Mouse (Mus musculus): ENCODE results near the gene Cdh23. TPM values are rescaled to one million over a fixed set of nuclear protein-coding genes. Genes with fewer than 3 reads are reported as not detected.
"Not testable (repeated sequence)": the region's sequence is repeated elsewhere in the genome, so short reads cannot be mapped to it uniquely, and the experiment has no call there.

Gene Cdh23
- polyA plus RNA-seq, 1 experiment from 2014 or later, result 0.19 TPM

DNA sequence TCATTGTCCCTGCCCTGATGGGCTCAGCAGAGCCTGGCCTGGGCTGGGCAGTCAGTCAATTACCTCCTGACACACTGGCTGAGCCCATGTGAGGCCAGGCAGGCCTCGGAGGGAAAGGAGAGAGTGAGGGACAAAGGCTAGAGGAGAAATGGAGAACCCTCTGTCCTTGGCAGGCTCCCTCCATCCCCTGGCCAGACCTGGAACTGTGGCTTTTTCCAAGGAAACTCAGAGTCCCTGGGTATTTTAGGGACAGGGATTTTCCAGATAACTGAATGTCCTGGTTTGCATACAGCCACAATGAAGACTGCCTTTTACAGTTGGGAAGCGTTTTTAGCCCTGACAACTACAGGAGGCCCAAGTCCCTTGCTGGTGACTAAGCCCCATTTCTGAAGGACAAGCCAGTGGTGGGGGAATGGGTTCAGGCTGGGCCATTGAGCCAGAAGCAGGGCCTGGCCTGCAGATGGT lies 36.1 kb upstream of the Cdh23 start:
- Histone ChIP-seq H3K27me3 (replicated peaks) (no peaks in the 10 kb centered on the region), H3K4me3 (no peak overlapping the region), H3K4me2 (no peak overlapping the region), H3K9me3 (replicated peaks) (no peaks in the 10 kb centered on the region), H3K36me3 (no peaks in the 10 kb centered on the region), H3K4me1 (peaks cover 10% of the 10 kb centered on the region; the same call in 1 of the 2 replicates), H3K9ac (no peak overlapping the region), H3K27ac (no peak overlapping the region)
- no peak for ATAC-seq
- WGBS (ENCODE audit: insufficient replicate concordance), result 46% methylated on average over 2 of the region's 2 CpGs

DNA sequence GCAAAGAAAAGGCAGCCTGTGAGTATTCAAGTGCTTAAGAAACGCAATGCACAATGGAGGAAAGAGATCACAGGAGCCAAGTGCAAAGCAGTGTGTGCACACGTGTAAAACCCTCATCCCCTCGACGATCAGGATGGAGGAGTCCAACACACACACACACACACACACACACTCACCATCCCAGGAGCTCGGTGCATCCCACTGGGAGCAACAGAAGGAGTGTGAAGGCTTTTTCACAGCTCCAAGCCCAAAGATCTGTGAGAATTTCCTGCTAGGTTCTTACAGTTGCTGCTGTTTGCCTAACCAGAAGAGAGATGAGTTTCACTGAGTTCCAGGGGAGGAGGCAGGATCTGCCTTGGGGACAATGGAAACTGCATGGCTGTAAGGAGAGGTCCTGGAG lies 35.5 kb upstream of the Cdh23 start:
- WGBS (ENCODE audit: insufficient replicate concordance), result 38% methylated on average over 5 of the region's 5 CpGs

DNA sequence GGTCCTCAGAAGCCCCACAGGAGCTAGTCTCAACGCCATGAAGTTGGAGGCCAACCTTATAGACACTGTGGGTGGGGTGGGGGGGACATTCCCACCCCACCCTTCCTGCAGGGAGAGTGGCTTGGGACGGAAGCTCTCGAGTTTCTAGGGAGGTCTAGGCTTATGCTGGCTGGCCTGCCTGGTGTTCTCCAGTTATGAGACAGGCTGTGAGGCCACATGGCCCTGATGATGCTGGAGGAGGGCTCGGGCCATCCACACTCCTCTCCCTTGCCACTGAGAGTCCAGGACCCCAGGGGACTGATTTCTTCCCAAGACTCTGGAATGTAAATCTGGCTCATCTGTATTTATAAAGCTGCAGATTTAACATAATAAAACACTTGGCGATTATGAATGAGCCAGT lies 31.0 kb upstream of the Cdh23 start:
- no peak overlapping the region for H3K4me3 ChIP-seq
- no peak overlapping the region for H3K9ac ChIP-seq
- H3K27me3 ChIP-seq (replicated peaks), result no peaks in the 10 kb centered on the region
- H3K4me1 ChIP-seq, result peaks cover 16% of the 10 kb centered on the region; the same call in 1 of the 2 replicates
- H3K9me3 ChIP-seq (replicated peaks), result no peaks in the 10 kb centered on the region
- WGBS (ENCODE audit: insufficient replicate concordance), result 53% methylated on average over 4 of the region's 5 CpGs
- no peak for ATAC-seq
- no peaks in the 10 kb centered on the region for H3K36me3 ChIP-seq
- H3K27ac ChIP-seq, result no peak overlapping the region
- H3K4me2 ChIP-seq, result no peak overlapping the region

More for the DNA sequence above, 35.5 kb upstream of the Cdh23 start:
- Histone ChIP-seq H3K27me3 (replicated peaks) (no peaks in the 10 kb centered on the region), H3K4me2 (no peak overlapping the region), H3K36me3 (no peaks in the 10 kb centered on the region), H3K9me3 (replicated peaks) (no peaks in the 10 kb centered on the region), H3K27ac (no peak overlapping the region), H3K4me3 (no peak overlapping the region), H3K4me1 (peaks cover 16% of the 10 kb centered on the region; the same call in 1 of the 2 replicates), H3K9ac (no peak overlapping the region)
- ATAC-seq, result no peak

DNA sequence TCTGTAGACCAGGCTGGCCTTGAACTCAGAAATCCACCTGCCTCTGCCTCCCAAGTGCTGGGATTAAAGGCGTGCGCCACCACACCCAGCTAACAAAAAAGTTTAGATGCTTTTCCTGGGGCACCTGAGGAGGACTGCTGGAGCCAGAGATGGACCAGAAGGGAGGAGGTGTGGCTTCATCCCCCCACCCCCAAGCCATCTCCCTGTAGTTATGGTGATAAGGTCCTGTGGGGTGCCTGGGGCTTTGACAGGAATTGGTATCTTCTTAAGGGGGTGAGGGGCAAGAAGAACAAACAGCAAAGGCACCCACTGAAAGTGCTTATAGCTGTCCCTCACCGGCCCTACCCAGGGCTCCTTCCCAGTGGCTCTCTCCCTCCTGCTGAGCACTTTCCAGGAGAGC lies 30.6 kb upstream of the Cdh23 start:
- Histone ChIP-seq H3K4me2 (no peak overlapping the region), H3K9ac (no peak overlapping the region), H3K4me1 (peaks cover 16% of the 10 kb centered on the region; the same call in 1 of the 2 replicates), H3K27ac (no peak overlapping the region), H3K36me3 (no peaks in the 10 kb centered on the region), H3K27me3 (replicated peaks) (no peaks in the 10 kb centered on the region), H3K4me3 (no peak overlapping the region), H3K9me3 (replicated peaks) (no peaks in the 10 kb centered on the region)
- 46% methylated on average over 3 of the region's 3 CpGs for WGBS (ENCODE audit: insufficient replicate concordance)
- ATAC-seq, result no peak

DNA sequence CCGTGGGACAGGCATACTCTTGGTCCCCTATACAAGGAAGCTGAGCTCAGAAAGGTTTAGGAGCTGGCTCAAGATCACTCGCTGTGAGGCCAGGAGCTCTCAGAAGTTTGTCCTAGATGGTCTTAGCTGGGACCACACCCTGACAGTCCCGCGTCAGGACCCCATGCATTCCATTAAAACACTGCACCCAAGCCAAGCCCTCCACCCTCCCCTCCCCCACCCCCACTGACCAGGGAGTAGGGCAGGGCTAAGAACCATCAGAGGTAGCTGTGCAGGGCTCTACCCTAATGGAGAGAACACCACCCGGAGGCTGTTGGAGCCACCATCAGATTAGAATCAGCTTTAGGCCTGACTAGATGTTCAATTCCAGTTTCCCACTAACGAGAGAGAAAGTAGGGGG lies 28.2 kb upstream of the Cdh23 start:
- ATAC-seq, result no peak
- no peaks in the 10 kb centered on the region for H3K9me3 ChIP-seq (replicated peaks)
- no peak overlapping the region for H3K4me2 ChIP-seq
- H3K4me1 ChIP-seq, result peaks cover 6% of the 10 kb centered on the region; the same call in 1 of the 2 replicates
- WGBS (ENCODE audit: insufficient replicate concordance), result 63% methylated on average over 6 of the region's 6 CpGs
- H3K4me3 ChIP-seq, result no peak overlapping the region
- H3K36me3 ChIP-seq, result peaks cover 6% of the 10 kb centered on the region; the same call in 1 of the 2 replicates
- H3K9ac ChIP-seq, result no peak overlapping the region
- no peaks in the 10 kb centered on the region for H3K27me3 ChIP-seq (replicated peaks)
- no peak overlapping the region for H3K27ac ChIP-seq

DNA sequence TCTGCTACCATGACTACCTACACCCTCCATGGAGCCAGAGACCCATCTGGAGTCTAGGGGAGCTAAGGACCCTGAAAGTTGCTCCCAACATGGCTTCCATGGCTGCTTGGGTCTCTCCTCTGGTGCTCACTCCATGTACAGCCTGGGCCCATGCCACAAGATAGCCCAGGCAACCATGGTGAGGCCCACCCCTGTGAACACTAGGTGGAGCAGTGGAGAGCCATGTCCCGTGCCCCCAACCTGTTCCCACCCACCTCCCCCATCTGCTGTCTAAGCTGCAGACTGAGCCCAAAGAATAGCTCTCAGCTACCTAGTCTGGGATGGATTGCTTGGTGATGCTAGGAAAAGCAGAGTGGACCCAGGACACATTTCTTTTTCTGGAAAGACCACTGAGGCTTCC lies 27.1 kb upstream of the Cdh23 start:
- no peak for ATAC-seq
- Histone ChIP-seq H3K27ac (no peak overlapping the region), H3K27me3 (replicated peaks) (no peaks in the 10 kb centered on the region), H3K9ac (no peak overlapping the region), H3K9me3 (replicated peaks) (no peaks in the 10 kb centered on the region), H3K4me3 (no peak overlapping the region), H3K4me2 (no peak overlapping the region), H3K4me1 (peaks cover 6% of the 10 kb centered on the region; the same call in 1 of the 2 replicates), H3K36me3 (peaks cover 16% of the 10 kb centered on the region)
- 13% methylated on average over 1 of the region's 1 CpGs for WGBS (ENCODE audit: insufficient replicate concordance)

DNA sequence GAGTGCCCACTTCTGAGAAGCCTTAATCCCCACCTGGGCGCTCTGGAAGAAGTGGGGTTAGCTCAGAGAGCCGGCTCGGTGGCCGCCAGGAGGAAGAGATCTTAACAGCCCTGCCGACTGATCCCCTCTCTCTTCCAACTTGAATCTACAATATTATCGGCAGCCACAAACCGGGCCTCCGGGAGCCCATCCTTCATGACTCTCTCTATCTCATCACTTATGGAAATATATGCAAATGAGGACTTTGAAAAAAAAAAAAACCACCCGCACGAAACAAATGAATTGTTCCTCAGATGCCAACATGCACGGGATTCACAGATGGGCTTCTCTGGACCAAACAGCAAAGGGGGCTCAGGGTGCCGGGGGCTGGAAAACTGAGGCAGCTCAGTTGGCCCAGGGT lies 25.4 kb upstream of the Cdh23 start:
- 52% methylated on average over 12 of the region's 12 CpGs for WGBS (ENCODE audit: insufficient replicate concordance)
- H3K27ac ChIP-seq, result no peak overlapping the region
- H3K9ac ChIP-seq, result no peak overlapping the region

DNA sequence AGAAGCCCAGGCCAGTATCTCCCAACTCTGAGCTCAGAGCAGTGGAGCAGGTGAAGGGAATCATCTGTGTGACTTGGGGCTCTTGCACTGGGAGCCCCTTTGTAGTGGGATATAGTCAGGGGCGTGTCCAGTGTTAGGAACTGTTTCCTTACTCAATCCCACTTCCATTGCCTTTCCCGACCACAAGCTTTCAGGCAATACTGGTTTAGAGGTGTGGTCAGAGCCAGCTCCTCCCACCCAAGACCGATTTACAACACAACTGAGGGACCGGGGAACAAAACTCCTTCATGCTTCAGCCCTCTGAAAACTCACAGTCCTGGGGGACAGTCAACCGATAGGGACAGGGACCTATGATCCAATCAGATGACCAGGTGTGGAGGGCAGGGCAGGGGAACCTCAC lies 24.2 kb upstream of the Cdh23 start:
- 69% methylated on average over 5 of the region's 5 CpGs for WGBS (ENCODE audit: insufficient replicate concordance)
- no peak overlapping the region for H3K4me3 ChIP-seq
- H3K36me3 ChIP-seq, result peaks cover 25% of the 10 kb centered on the region
- no peaks in the 10 kb centered on the region for H3K27me3 ChIP-seq (replicated peaks)
- H3K9me3 ChIP-seq (replicated peaks), result no peaks in the 10 kb centered on the region
- no peak overlapping the region for H3K27ac ChIP-seq
- H3K4me2 ChIP-seq, result no peak overlapping the region
- H3K4me1 ChIP-seq, result no peaks in the 10 kb centered on the region
- ATAC-seq, result no peak
- no peak overlapping the region for H3K9ac ChIP-seq

More for the DNA sequence above, 25.4 kb upstream of the Cdh23 start:
- Histone ChIP-seq H3K4me2 (no peak overlapping the region), H3K27me3 (replicated peaks) (no peaks in the 10 kb centered on the region), H3K36me3 (peaks cover 16% of the 10 kb centered on the region), H3K9me3 (replicated peaks) (no peaks in the 10 kb centered on the region), H3K4me1 (no peaks in the 10 kb centered on the region), H3K4me3 (no peak overlapping the region)
- ATAC-seq, result no peak

DNA sequence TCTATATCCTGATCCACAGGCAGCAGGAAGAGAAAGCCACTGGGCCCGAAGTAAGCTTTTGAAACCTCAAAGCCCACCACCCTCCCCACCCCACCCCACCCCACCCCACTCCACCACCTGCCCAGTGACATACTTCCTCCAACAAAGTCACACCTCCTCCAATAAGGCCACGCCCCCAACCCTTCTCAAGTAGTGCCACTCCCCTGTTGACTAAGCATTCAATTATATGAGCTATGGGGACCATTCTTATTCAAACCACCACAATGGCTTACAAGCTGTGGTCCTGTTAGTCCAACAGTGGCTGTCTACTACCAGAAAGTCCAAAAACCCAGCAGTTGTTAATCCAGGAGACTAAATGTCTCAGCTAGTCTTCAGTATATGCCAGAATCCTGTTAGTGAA lies 22.2 kb upstream of the Cdh23 start:
- Histone ChIP-seq H3K4me1 (no peaks in the 10 kb centered on the region), H3K9me3 (replicated peaks) (0 out of 2 replicates have a peak, but pooled peaks cover 6% of the 10 kb centered on the region), H3K4me3 (no peak overlapping the region), H3K36me3 (peaks cover 40% of the 10 kb centered on the region), H3K4me2 (no peak overlapping the region), H3K27me3 (replicated peaks) (no peaks in the 10 kb centered on the region), H3K9ac (no peak overlapping the region), H3K27ac (no peak overlapping the region)
- WGBS (ENCODE audit: insufficient replicate concordance), result 66% methylated on average over 2 of the region's 2 CpGs
- ATAC-seq, result no peak

DNA sequence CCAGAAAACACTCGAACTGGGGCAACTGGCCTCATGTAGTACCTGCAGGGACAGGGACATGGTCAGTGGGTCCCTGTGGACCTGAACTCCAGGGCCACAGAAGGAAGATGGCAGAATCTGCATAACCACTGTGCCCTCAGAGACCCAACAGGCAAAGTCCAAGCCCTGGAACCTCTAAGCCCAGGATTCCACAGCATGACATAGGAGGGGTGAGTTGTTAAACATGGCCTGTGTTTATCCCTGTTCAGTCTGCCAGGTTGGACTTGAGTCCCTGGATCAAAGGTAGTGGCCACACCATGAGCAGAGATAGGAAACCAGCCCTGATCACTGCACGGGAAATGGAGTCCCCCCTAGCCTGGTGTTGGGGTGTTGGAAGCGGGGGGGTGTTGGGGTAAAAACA lies 20.2 kb upstream of the Cdh23 start:
- no peak for ATAC-seq
- Histone ChIP-seq H3K27ac (no peak overlapping the region), H3K9me3 (replicated peaks) (0 out of 2 replicates have a peak, but pooled peaks cover 6% of the 10 kb centered on the region), H3K9ac (no peak overlapping the region), H3K36me3 (peaks cover 40% of the 10 kb centered on the region), H3K27me3 (replicated peaks) (no peaks in the 10 kb centered on the region), H3K4me3 (no peak overlapping the region), H3K4me1 (no peaks in the 10 kb centered on the region), H3K4me2 (no peak overlapping the region)
- WGBS (ENCODE audit: insufficient replicate concordance), result 66% methylated on average over 3 of the region's 3 CpGs

DNA sequence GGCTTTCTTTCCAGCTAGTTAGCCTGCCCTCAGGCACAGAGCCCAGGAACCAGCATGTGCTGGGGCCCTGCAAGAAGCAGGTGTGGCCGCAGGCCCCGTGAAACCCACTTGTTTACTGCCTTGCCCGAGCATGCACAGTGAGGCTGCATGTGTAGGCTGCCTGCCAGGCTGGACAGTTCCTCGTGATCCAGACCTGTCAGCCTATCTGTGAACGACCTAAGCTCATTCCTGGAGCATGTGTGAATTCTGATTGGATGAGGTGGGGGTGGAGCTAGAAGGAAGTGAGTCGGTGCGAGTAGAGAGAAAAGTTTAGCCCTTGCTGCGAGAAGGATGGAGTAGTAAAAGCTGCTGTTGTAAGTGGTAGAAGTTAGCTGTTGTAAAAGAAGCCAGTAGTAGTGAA lies 16.0 kb upstream of the Cdh23 start:
- 56% methylated on average over 8 of the region's 8 CpGs for WGBS (ENCODE audit: insufficient replicate concordance)
- not testable (repeated sequence) for H3K9me3 ChIP-seq (replicated peaks); H3K4me2 ChIP-seq; H3K9ac ChIP-seq; H3K27me3 ChIP-seq (replicated peaks); ATAC-seq; H3K4me3 ChIP-seq; H3K27ac ChIP-seq; H3K4me1 ChIP-seq
- peaks cover 23% of the 10 kb centered on the region for H3K36me3 ChIP-seq

DNA sequence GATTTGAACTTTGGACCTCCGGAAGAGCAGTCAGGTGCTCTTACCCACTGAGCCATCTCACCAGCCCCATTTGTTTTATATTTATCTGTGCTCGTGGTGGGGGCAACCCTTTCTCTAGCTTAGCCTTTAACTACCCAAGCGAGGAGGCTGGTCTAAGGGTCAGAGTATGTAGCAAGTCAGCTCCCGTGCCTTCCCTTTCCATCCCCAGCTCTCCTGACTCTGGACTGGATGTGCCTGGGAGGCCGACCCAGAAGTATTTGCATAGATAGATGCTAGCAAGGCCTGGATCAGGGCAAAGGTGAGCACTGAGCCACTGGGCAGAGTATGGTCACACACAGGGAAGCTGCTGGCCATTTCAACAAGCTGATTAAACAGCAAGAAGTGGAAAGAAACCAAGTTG lies 12.5 kb upstream of the Cdh23 start:
- WGBS (ENCODE audit: insufficient replicate concordance), result 55% methylated on average over 5 of the region's 5 CpGs
- no peak overlapping the region for H3K9ac ChIP-seq

DNA sequence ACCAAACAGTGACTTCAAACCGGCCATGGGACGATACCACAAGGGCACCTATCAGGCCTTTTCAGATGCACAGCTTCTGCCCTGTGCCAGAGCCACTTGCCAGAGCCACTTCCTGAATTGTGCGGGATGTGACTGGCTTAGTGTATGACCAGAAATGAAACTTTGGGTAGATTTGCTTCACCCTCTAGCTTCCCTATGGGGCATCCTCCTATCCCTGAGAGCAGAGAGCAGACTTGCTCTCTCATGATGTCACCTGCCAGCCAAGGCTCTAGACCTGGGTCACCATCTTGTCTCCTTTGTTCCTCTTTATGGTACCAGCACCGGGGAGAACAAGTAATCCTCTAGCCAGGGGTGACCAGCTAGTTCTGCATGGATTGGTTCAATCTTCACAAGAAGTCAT lies 10.0 kb upstream of the Cdh23 start:
- Histone ChIP-seq H3K4me3 (no peak overlapping the region), H3K27ac (no peak overlapping the region), H3K4me1 (no peaks in the 10 kb centered on the region), H3K27me3 (replicated peaks) (no peaks in the 10 kb centered on the region), H3K36me3 (no peaks in the 10 kb centered on the region), H3K9me3 (replicated peaks) (no peaks in the 10 kb centered on the region), H3K4me2 (no peak overlapping the region), H3K9ac (no peak overlapping the region)
- ATAC-seq, result no peak
- 62% methylated on average over 4 of the region's 4 CpGs for WGBS (ENCODE audit: insufficient replicate concordance)

More for the DNA sequence above, 12.5 kb upstream of the Cdh23 start:
- ATAC-seq, result peak; percentile 61; the same call in 1 of the 2 replicates
- Histone ChIP-seq H3K36me3 (peaks cover 2% of the 10 kb centered on the region), H3K27me3 (replicated peaks) (no peaks in the 10 kb centered on the region), H3K4me2 (no peak overlapping the region), H3K9me3 (replicated peaks) (0 out of 2 replicates have a peak, but pooled peaks cover under 1% of the 10 kb centered on the region), H3K27ac (no peak overlapping the region), H3K4me3 (no peak overlapping the region), H3K4me1 (no peaks in the 10 kb centered on the region)

Data from liver, embryonic 12.5 days (tissue).